Mouse (Mus musculus) ZHBTc4 (cell line): ENCODE measurements at regions not wholly inside any gene's neighbourhood (a gene's known extent, or its start where the extent isn't known, plus 50 kb on each side); places are given as distances from the start of the nearest gene placed in this dataset.
A peak's percentile ranks its signal among the peaks of the same experiment; 100 is the strongest.
"Not testable (repeated sequence)": the region's sequence is repeated elsewhere in the genome, so short reads cannot be mapped to it uniquely, and the experiment has no call there.

Source experiments
- DNase-seq: peaks from one replicate; pipeline ENCODE4 v3.0.0-alpha.2; 2011; ENCODE audit warnings: low read depth, low spot score

- no peak for DNase-seq
Measured at GRCm38 (mm10) chrX:162359767-162360545, 200.4 kb upstream of the Nhs start.

- DNase-seq: no peak
Measured at GRCm38 (mm10) chrX:162348341-162348740, 188.8 kb upstream of the Nhs start.

GRCm38 (mm10) chrX:162347886-162348285 lies 188.4 kb upstream of the Nhs start:
- no peak for DNase-seq

GRCm38 (mm10) chrX:162345497-162346143 lies 186.1 kb upstream of the Nhs start:
- peak; percentile 1 for DNase-seq

- no peak for DNase-seq
Measured at GRCm38 (mm10) chrX:162332121-162332520, 172.6 kb upstream of the Nhs start.

GRCm38 (mm10) chrX:162307646-162308045 lies 148.1 kb upstream of the Nhs start:
- DNase-seq: no peak

- no peak for DNase-seq
Measured at GRCm38 (mm10) chrX:162304145-162304544, 144.6 kb upstream of the Nhs start.

- DNase-seq: no peak
Measured at GRCm38 (mm10) chrX:162302788-162303187, 143.3 kb upstream of the Nhs start.

- DNase-seq: no peak
Measured at GRCm38 (mm10) chrX:162291234-162291633, 131.7 kb upstream of the Nhs start.

GRCm38 (mm10) chrX:162286155-162286554 lies 126.6 kb upstream of the Nhs start:
- DNase-seq: not testable (repeated sequence)

GRCm38 (mm10) chrX:162284252-162284651 lies 124.7 kb upstream of the Nhs start:
- no peak for DNase-seq

GRCm38 (mm10) chrX:162282690-162283089 lies 123.2 kb upstream of the Nhs start:
- DNase-seq: no peak

GRCm38 (mm10) chrX:162278834-162279708 lies 119.5 kb upstream of the Nhs start:
- peak; percentile 52 for DNase-seq

- DNase-seq: no peak
Measured at GRCm38 (mm10) chrX:162274581-162274980, 115.1 kb upstream of the Nhs start.

- DNase-seq: no peak
Measured at GRCm38 (mm10) chrX:162271189-162271588, 111.7 kb upstream of the Nhs start.

- no peak for DNase-seq
Measured at GRCm38 (mm10) chrX:162268918-162269317, 109.4 kb upstream of the Nhs start.

GRCm38 (mm10) chrX:162268112-162268511 lies 108.6 kb upstream of the Nhs start:
- no peak for DNase-seq

- peak; percentile 1 for DNase-seq
Measured at GRCm38 (mm10) chrX:162267679-162268078, 108.1 kb upstream of the Nhs start.

- DNase-seq: no peak
Measured at GRCm38 (mm10) chrX:162266769-162267168, 107.2 kb upstream of the Nhs start.

- no peak for DNase-seq
Measured at GRCm38 (mm10) chrX:162257398-162257797, 97.9 kb upstream of the Nhs start.

- DNase-seq: no peak
Measured at GRCm38 (mm10) chrX:162255873-162256272, 96.3 kb upstream of the Nhs start.

GRCm38 (mm10) chrX:162241291-162241690 lies 81.8 kb upstream of the Nhs start:
- no peak for DNase-seq
